In the genomic region with DNA sequence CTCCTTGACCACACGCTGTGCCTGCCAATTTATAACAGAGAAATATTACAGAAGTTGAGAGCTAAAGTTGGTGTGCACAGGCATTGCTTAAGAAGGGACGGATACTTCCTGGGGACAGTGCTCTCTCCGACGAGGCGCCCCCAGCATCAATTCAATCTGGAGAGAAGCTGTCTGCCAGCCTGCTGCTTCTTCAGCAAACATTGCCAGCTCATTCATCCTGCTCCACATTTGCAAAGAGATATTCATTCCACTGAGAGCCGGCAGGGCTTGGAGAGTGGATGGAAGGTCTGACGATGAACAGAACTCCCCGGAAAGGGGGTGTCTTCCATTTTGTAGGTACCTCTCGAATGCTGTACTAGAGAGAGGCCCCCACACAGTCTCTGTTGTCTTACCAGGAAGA, we compare ENCODE assay signal across 16 mouse cellular contexts.
DNase-seq lines count a peak whose midpoint lies in the region.
"Had no signal": no experiment of that assay in that cellular context is flagged by ENCODE, and none has a peak within 500 bp of the region (broad histone marks: within the 10 kb centered on the region; RNA-seq: fewer than 3 reads in every experiment).

No protein-coding gene starts in this region.

- intact Hi-C loops in heart, postnatal 25 days (cut with DNase I): no loop called here

- peak; percentile 45 to 58 for DNase-seq in layer of hippocampus, adult 18-20 months (ENCODE audit: low spot score in 2 of 2)
- DNase-seq in layer of hippocampus, postnatal 25 days (ENCODE audit: extremely low spot score in 1 of 2, low spot score in 1 of 2): no peak
- peak; percentile 33 to 37 for DNase-seq in right cerebral cortex, adult 2 months (ENCODE audit: low spot score in 2 of 2)
- no peak for DNase-seq in right cerebral cortex, postnatal 36 days (ENCODE audit: low spot score in 2 of 2)
- DNase-seq in layer of hippocampus, postnatal 36 days: peak; percentile 16 to 52
- DNase-seq in heart, postnatal 25 days (ENCODE audit: low spot score): no peak
- no peak for DNase-seq in yolk sac, embryonic 10.5 days (ENCODE audit: low spot score)
- DNase-seq: adrenal gland, adult 8-10 months; cerebellum, adult 11 months; cerebellum, postnatal 36 days; gastrocnemius, postnatal 14 days; heart, adult 18-20 months; heart, postnatal 4 days; kidney, postnatal 4 days; lung, adult 2 months; lung, postnatal 36 days had no signal

Comparison
In these comparisons a context has a peak if more than half of its experiments do, and no peak if none do; other contexts are left out.
1. DNase-seq: peak in layer of hippocampus, adult 18-20 months (2 of 2), right cerebral cortex, adult 2 months (2 of 2) and layer of hippocampus, postnatal 36 days (2 of 2); none in layer of hippocampus, postnatal 25 days (0 of 2), right cerebral cortex, postnatal 36 days (0 of 2), heart, postnatal 25 days (single experiment) and yolk sac, embryonic 10.5 days (single experiment).